Mouse (Mus musculus) heart, embryonic 15.5 days (tissue): ENCODE measurements around the gene Tesmin. TPM values are rescaled to one million over a fixed set of nuclear protein-coding genes. Genes with fewer than 3 reads are reported as not detected.

Experiments
- ATAC-seq: fragments of 200-750 bp; cut with Nextera tagmentation; replicated peaks from 2 replicates; pipeline ENCODE4 v1.8.0; 2017; ENCODE audit warnings: low read depth, moderate TSS enrichment; ENCODE audit not compliant: insufficient number of reproducible peaks, insufficient read depth, low FRiP score
- H3K27ac ChIP-seq: fragments of 300-500 bp; sonication (generic); 2 replicates; pipeline ENCODE4 v1.5.1; 2015; ENCODE audit warnings: mild to moderate bottlenecking, inconsistent platforms
- H3K27me3 ChIP-seq: fragments of 300-500 bp; sonication (generic); 2 replicates; pipeline ENCODE4 v1.6.1; 2015; ENCODE audit warnings: inconsistent platforms
- H3K36me3 ChIP-seq: fragments of 300-500 bp; sonication (generic); 2 replicates; pipeline ENCODE4 v1.6.1; 2015; ENCODE audit warnings: mild to moderate bottlenecking, inconsistent platforms
- H3K4me1 ChIP-seq: fragments of 300-500 bp; sonication (generic); replicated peaks from 2 replicates; pipeline ENCODE4 v1.6.1; 2015; ENCODE audit warnings: inconsistent platforms
- H3K4me2 ChIP-seq: fragments of 300-500 bp; sonication (generic); 2 replicates; pipeline ENCODE4 v1.6.1; 2015; ENCODE audit warnings: inconsistent platforms, mild to moderate bottlenecking, moderate library complexity
- H3K4me3 ChIP-seq: fragments of 300-500 bp; sonication (generic); 2 replicates; pipeline ENCODE4 v1.5.1; 2015; ENCODE audit warnings: mild to moderate bottlenecking, inconsistent platforms
- H3K9ac ChIP-seq: fragments of 300-500 bp; sonication (generic); 2 replicates; pipeline ENCODE4 v1.6.1; 2015; ENCODE audit warnings: mild to moderate bottlenecking, inconsistent platforms
- H3K9me3 ChIP-seq: fragments of 300-500 bp; sonication (generic); replicated peaks from 2 replicates; pipeline ENCODE4 v1.6.1; 2016; ENCODE audit warnings: inconsistent platforms
- WGBS: fragments of 180-500 bp; shearing (Covaris S2); methylation state at CpG from one replicate; pipeline ENCODE4 v1.1.7; 2015; ENCODE audit warnings: mixed read lengths; 5-methylcytosine and 5-hydroxymethylcytosine counted together
- polyA plus RNA-seq: library from polyadenylated mRNA; unstranded; fragments of >200 nt; fragmentation: Nextera tagmentation; extraction: Ambion mirVana; gene quantifications from 2 replicates; pipeline ENCODE4 v1.2.1, GENCODE M21; 2015

Gene Tesmin
- 0.69 and 1.5 TPM in 2 replicates for polyA plus RNA-seq

GRCm38 (mm10) chr19:3388629-3389057, at the start of gene Tesmin:
TSS of gene Tesmin (plus strand) at chr19:3388857.
- 0 out of 2 replicates have a peak within 1 kb of the TSS, but pooled peaks have one; percentile 49 for H3K27ac ChIP-seq
- H3K9ac ChIP-seq, result peak within 1 kb of the TSS; percentile 56
- peaks cover 20% of the 10 kb centered on the region for H3K4me1 ChIP-seq
- H3K4me3 ChIP-seq, result peak within 1 kb of the TSS; percentile 53
- peak; percentile 85 for ATAC-seq
- peaks cover 26% of the 10 kb centered on the region for H3K36me3 ChIP-seq
- H3K9me3 ChIP-seq, result peaks cover 4% of the 10 kb centered on the region; the same call in 1 of the 2 replicates
- 1% methylated on average over 33 of the region's 33 CpGs for WGBS
- H3K4me2 ChIP-seq, result peak within 1 kb of the TSS; percentile 98
- no peaks in the 10 kb centered on the region for H3K27me3 ChIP-seq

GRCm38 (mm10) chr19:3339187-3339586, 49.5 kb upstream of the Tesmin start:
- Histone ChIP-seq H3K4me2 (no peak overlapping the region), H3K36me3 (no peaks in the 10 kb centered on the region), H3K27me3 (no peaks in the 10 kb centered on the region), H3K4me1 (peaks cover 38% of the 10 kb centered on the region), H3K9ac (no peak overlapping the region), H3K4me3 (no peak overlapping the region), H3K9me3 (no peaks in the 10 kb centered on the region), H3K27ac (no peak overlapping the region)
- 81% methylated on average over 8 of the region's 8 CpGs for WGBS
- no peak for ATAC-seq

GRCm38 (mm10) chr19:3341021-3341420, 47.6 kb upstream of the Tesmin start:
- no peaks in the 10 kb centered on the region for H3K9me3 ChIP-seq
- no peaks in the 10 kb centered on the region for H3K27me3 ChIP-seq
- ATAC-seq, result no peak
- H3K4me1 ChIP-seq, result peaks cover 35% of the 10 kb centered on the region
- H3K27ac ChIP-seq, result no peak overlapping the region
- H3K36me3 ChIP-seq, result no peaks in the 10 kb centered on the region
- H3K9ac ChIP-seq, result no peak overlapping the region
- WGBS, result 69% methylated on average over 3 of the region's 3 CpGs
- H3K4me2 ChIP-seq, result no peak overlapping the region
- no peak overlapping the region for H3K4me3 ChIP-seq

GRCm38 (mm10) chr19:3343929-3344328, 44.7 kb upstream of the Tesmin start:
- H3K9me3 ChIP-seq, result no peaks in the 10 kb centered on the region; the same call in 1 of the 2 replicates
- 58% methylated on average over 3 of the region's 3 CpGs for WGBS
- H3K4me3 ChIP-seq, result no peak overlapping the region
- H3K4me1 ChIP-seq, result peaks cover 22% of the 10 kb centered on the region
- no peak overlapping the region for H3K4me2 ChIP-seq
- H3K9ac ChIP-seq, result no peak overlapping the region
- ATAC-seq, result no peak
- H3K27ac ChIP-seq, result no peak overlapping the region
- H3K27me3 ChIP-seq, result no peaks in the 10 kb centered on the region
- 0 out of 2 replicates have a peak, but pooled peaks cover 5% of the 10 kb centered on the region for H3K36me3 ChIP-seq

GRCm38 (mm10) chr19:3344636-3345544, 43.8 kb upstream of the Tesmin start:
- peaks cover 17% of the 10 kb centered on the region for H3K4me1 ChIP-seq
- no peaks in the 10 kb centered on the region for H3K27me3 ChIP-seq
- H3K27ac ChIP-seq, result no peak overlapping the region
- WGBS, result 87% methylated on average over 8 of the region's 8 CpGs
- H3K36me3 ChIP-seq, result peaks cover 13% of the 10 kb centered on the region; the same call in 1 of the 2 replicates
- no peak overlapping the region for H3K4me3 ChIP-seq
- ATAC-seq, result no peak
- H3K9me3 ChIP-seq, result no peaks in the 10 kb centered on the region; the same call in 1 of the 2 replicates
- H3K9ac ChIP-seq, result no peak overlapping the region
- no peak overlapping the region for H3K4me2 ChIP-seq

- Histone ChIP-seq H3K9me3 (no peaks in the 10 kb centered on the region; the same call in 1 of the 2 replicates), H3K27me3 (no peaks in the 10 kb centered on the region), H3K36me3 (peaks cover 23% of the 10 kb centered on the region; the same call in 1 of the 2 replicates), H3K4me2 (no peak overlapping the region), H3K4me3 (no peak overlapping the region), H3K9ac (no peak overlapping the region), H3K27ac (no peak overlapping the region), H3K4me1 (peaks cover 20% of the 10 kb centered on the region)
- no peak for ATAC-seq
- 97% methylated on average over 1 of the region's 1 CpGs for WGBS
These were observed 40.9 kb upstream of the Tesmin start for GRCm38 (mm10) chr19:3347784-3348183.

- no peak overlapping the region for H3K4me3 ChIP-seq
- no peaks in the 10 kb centered on the region for H3K9me3 ChIP-seq
- peaks cover 47% of the 10 kb centered on the region for H3K36me3 ChIP-seq
- H3K4me2 ChIP-seq, result 0 out of 2 replicates have a peak overlapping the region, but pooled peaks have one; percentile 3
- peaks cover 24% of the 10 kb centered on the region for H3K4me1 ChIP-seq
- peak overlapping the region; percentile 84 for H3K27ac ChIP-seq
- 18% methylated on average over 7 of the region's 7 CpGs for WGBS
- H3K27me3 ChIP-seq, result no peaks in the 10 kb centered on the region
- H3K9ac ChIP-seq, result no peak overlapping the region
- ATAC-seq, result peak; percentile 90
These were observed 35.1 kb upstream of the Tesmin start for GRCm38 (mm10) chr19:3353415-3354111.

GRCm38 (mm10) chr19:3355096-3355495, 33.6 kb upstream of the Tesmin start:
- Histone ChIP-seq H3K27me3 (no peaks in the 10 kb centered on the region), H3K4me1 (peaks cover 24% of the 10 kb centered on the region), H3K36me3 (peaks cover 41% of the 10 kb centered on the region), H3K27ac (no peak overlapping the region), H3K9ac (no peak overlapping the region), H3K4me2 (no peak overlapping the region), H3K9me3 (no peaks in the 10 kb centered on the region), H3K4me3 (no peak overlapping the region)
- WGBS, result 69% methylated on average over 5 of the region's 5 CpGs
- no peak for ATAC-seq

- H3K27ac ChIP-seq, result no peak overlapping the region
- peaks cover 41% of the 10 kb centered on the region for H3K36me3 ChIP-seq
- no peak overlapping the region for H3K4me2 ChIP-seq
- peaks cover 24% of the 10 kb centered on the region for H3K4me1 ChIP-seq
- H3K27me3 ChIP-seq, result no peaks in the 10 kb centered on the region
- no peak for ATAC-seq
- WGBS, result 87% methylated on average over 5 of the region's 5 CpGs
- no peak overlapping the region for H3K4me3 ChIP-seq
- no peaks in the 10 kb centered on the region for H3K9me3 ChIP-seq
- H3K9ac ChIP-seq, result no peak overlapping the region
These were observed 32.1 kb upstream of the Tesmin start for GRCm38 (mm10) chr19:3356516-3356915.

- ATAC-seq, result no peak
- no peak overlapping the region for H3K4me3 ChIP-seq
- peaks cover 16% of the 10 kb centered on the region for H3K4me1 ChIP-seq
- no peak overlapping the region for H3K9ac ChIP-seq
- 75% methylated on average over 4 of the region's 4 CpGs for WGBS
- H3K36me3 ChIP-seq, result peaks cover 48% of the 10 kb centered on the region
- H3K27me3 ChIP-seq, result no peaks in the 10 kb centered on the region
- no peak overlapping the region for H3K4me2 ChIP-seq
- H3K9me3 ChIP-seq, result no peaks in the 10 kb centered on the region
- H3K27ac ChIP-seq, result no peak overlapping the region
These were observed 31.0 kb upstream of the Tesmin start for GRCm38 (mm10) chr19:3357620-3358019.

GRCm38 (mm10) chr19:3359841-3360588, 28.6 kb upstream of the Tesmin start:
- no peaks in the 10 kb centered on the region for H3K27me3 ChIP-seq
- H3K36me3 ChIP-seq, result peaks cover 70% of the 10 kb centered on the region
- no peak overlapping the region for H3K27ac ChIP-seq
- H3K9ac ChIP-seq, result no peak overlapping the region
- ATAC-seq, result no peak
- H3K9me3 ChIP-seq, result no peaks in the 10 kb centered on the region
- 73% methylated on average over 13 of the region's 13 CpGs for WGBS
- no peak overlapping the region for H3K4me3 ChIP-seq
- no peaks in the 10 kb centered on the region for H3K4me1 ChIP-seq
- H3K4me2 ChIP-seq, result no peak overlapping the region
